Mouse (Mus musculus): Measurements from ENCODE around the gene Alkbh7. TPM values are rescaled to one million over a fixed set of nuclear protein-coding genes. Genes with fewer than 3 reads are reported as not detected.

Alkbh7 gene
- 41.7 and 43.7 TPM in 2 replicates for polyA plus RNA-seq (2015; fragmentation: Nextera tagmentation; extraction: Ambion mirVana)

GRCm38 (mm10) chr17:56997029-56997667 is at the start of gene Alkbh7:
Gene Alkbh7, plus strand, starts transcription at chr17:56997339.
- 0% methylated on average over 38 of the region's 38 CpGs for WGBS
- peak within 1 kb of the TSS; percentile 47; the same call in 1 of the 2 replicates for H3K27ac ChIP-seq (ENCODE audit: low read length)
- peak within 1 kb of the TSS; percentile 76 for H3K4me2 ChIP-seq (ENCODE audit: low read depth, low read length)
- no peaks in the 10 kb centered on the region for H3K9me3 ChIP-seq (ENCODE audit: control insufficient read depth, low read length)
- ATAC-seq: peak; percentile 100
- H3K36me3 ChIP-seq (ENCODE audit: control insufficient read depth, insufficient read depth, low read length): peaks cover 26% of the 10 kb centered on the region
- 0 out of 2 replicates have a peak, but pooled peaks cover 5% of the 10 kb centered on the region for H3K4me1 ChIP-seq (ENCODE audit: control insufficient read depth, insufficient read depth, low read length)
- H3K4me3 ChIP-seq (ENCODE audit: low read length): peak within 1 kb of the TSS; percentile 70
- H3K9ac ChIP-seq (ENCODE audit: low read depth, low read length): peak within 1 kb of the TSS; percentile 75
- H3K27me3 ChIP-seq (replicated peaks; ENCODE audit: control insufficient read depth, insufficient read depth, low read length): no peaks in the 10 kb centered on the region

- ATAC-seq: no peak
- Histone ChIP-seq H3K27ac (ENCODE audit: low read length) (no peak overlapping the region), H3K36me3 (ENCODE audit: control insufficient read depth, insufficient read depth, low read length) (no peaks in the 10 kb centered on the region), H3K4me3 (ENCODE audit: low read length) (no peak overlapping the region), H3K4me2 (ENCODE audit: low read depth, low read length) (no peak overlapping the region), H3K9ac (ENCODE audit: low read depth, low read length) (no peak overlapping the region), H3K9me3 (ENCODE audit: control insufficient read depth, low read length) (0 out of 2 replicates have a peak, but pooled peaks cover 4% of the 10 kb centered on the region), H3K27me3 (replicated peaks; ENCODE audit: control insufficient read depth, insufficient read depth, low read length) (no peaks in the 10 kb centered on the region), H3K4me1 (ENCODE audit: control insufficient read depth, insufficient read depth, low read length) (no peaks in the 10 kb centered on the region)
- WGBS: 21% methylated on average over 3 of the region's 3 CpGs
These were observed 46.2 kb upstream of the Alkbh7 start for GRCm38 (mm10) chr17:56950915-56951314.

DNA sequence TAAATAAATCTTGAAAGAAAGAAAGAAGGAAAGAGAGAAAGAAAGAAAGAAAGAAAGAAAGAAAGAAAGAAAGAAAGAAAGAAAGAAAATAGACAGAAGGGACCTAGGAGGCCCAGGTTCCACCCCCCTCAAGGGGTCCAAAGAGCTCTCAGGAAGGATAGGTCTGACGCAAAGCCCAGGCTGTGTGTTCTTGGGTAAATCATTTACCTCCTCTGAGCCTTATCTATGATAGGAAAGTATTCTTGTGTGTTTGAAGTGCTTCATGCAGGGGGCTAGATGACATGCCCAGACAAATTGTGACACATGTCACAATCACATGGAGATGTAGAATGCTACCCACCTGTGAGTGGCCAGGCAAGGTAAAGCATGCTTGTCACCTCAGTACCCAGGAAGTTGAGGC is 44.5 kb upstream of the Alkbh7 start:
- no peak overlapping the region for H3K9ac ChIP-seq (ENCODE audit: low read depth, low read length)
- H3K9me3 ChIP-seq (ENCODE audit: control insufficient read depth, low read length): no peaks in the 10 kb centered on the region
- H3K36me3 ChIP-seq (ENCODE audit: control insufficient read depth, insufficient read depth, low read length): no peaks in the 10 kb centered on the region
- no peak overlapping the region for H3K27ac ChIP-seq (ENCODE audit: low read length)
- ATAC-seq: peak; percentile 88
- 46% methylated on average over 1 of the region's 1 CpGs for WGBS
- H3K27me3 ChIP-seq (replicated peaks; ENCODE audit: control insufficient read depth, insufficient read depth, low read length): no peaks in the 10 kb centered on the region
- H3K4me1 ChIP-seq (ENCODE audit: control insufficient read depth, insufficient read depth, low read length): no peaks in the 10 kb centered on the region
- no peak overlapping the region for H3K4me3 ChIP-seq (ENCODE audit: low read length)
- no peak overlapping the region for H3K4me2 ChIP-seq (ENCODE audit: low read depth, low read length)

GRCm38 (mm10) chr17:56954871-56955270 is 42.3 kb upstream of the Alkbh7 start:
- Histone ChIP-seq H3K36me3 (ENCODE audit: control insufficient read depth, insufficient read depth, low read length) (no peaks in the 10 kb centered on the region), H3K27ac (ENCODE audit: low read length) (no peak overlapping the region), H3K9me3 (ENCODE audit: control insufficient read depth, low read length) (no peaks in the 10 kb centered on the region), H3K4me2 (ENCODE audit: low read depth, low read length) (no peak overlapping the region), H3K27me3 (replicated peaks; ENCODE audit: control insufficient read depth, insufficient read depth, low read length) (no peaks in the 10 kb centered on the region), H3K4me1 (ENCODE audit: control insufficient read depth, insufficient read depth, low read length) (no peaks in the 10 kb centered on the region; the same call in 1 of the 2 replicates), H3K9ac (ENCODE audit: low read depth, low read length) (no peak overlapping the region), H3K4me3 (ENCODE audit: low read length) (no peak overlapping the region)
- no peak for ATAC-seq
- WGBS: 78% methylated on average over 7 of the region's 7 CpGs

GRCm38 (mm10) chr17:56957763-56958429 is 39.2 kb upstream of the Alkbh7 start:
- Histone ChIP-seq H3K9me3 (ENCODE audit: control insufficient read depth, low read length) (no peaks in the 10 kb centered on the region), H3K36me3 (ENCODE audit: control insufficient read depth, insufficient read depth, low read length) (no peaks in the 10 kb centered on the region), H3K4me1 (ENCODE audit: control insufficient read depth, insufficient read depth, low read length) (no peaks in the 10 kb centered on the region; the same call in 1 of the 2 replicates), H3K9ac (ENCODE audit: low read depth, low read length) (no peak overlapping the region; the same call in 1 of the 2 replicates), H3K27me3 (replicated peaks; ENCODE audit: control insufficient read depth, insufficient read depth, low read length) (no peaks in the 10 kb centered on the region), H3K4me3 (ENCODE audit: low read length) (no peak overlapping the region), H3K27ac (ENCODE audit: low read length) (no peak overlapping the region), H3K4me2 (ENCODE audit: low read depth, low read length) (no peak overlapping the region)
- 26% methylated on average over 11 of the region's 11 CpGs for WGBS
- ATAC-seq: peak; percentile 86

GRCm38 (mm10) chr17:56958667-56959066 is 38.5 kb upstream of the Alkbh7 start:
- 77% methylated on average over 4 of the region's 4 CpGs for WGBS
- Histone ChIP-seq H3K36me3 (ENCODE audit: control insufficient read depth, insufficient read depth, low read length) (no peaks in the 10 kb centered on the region), H3K9ac (ENCODE audit: low read depth, low read length) (no peak overlapping the region), H3K27me3 (replicated peaks; ENCODE audit: control insufficient read depth, insufficient read depth, low read length) (no peaks in the 10 kb centered on the region), H3K4me1 (ENCODE audit: control insufficient read depth, insufficient read depth, low read length) (no peaks in the 10 kb centered on the region; the same call in 1 of the 2 replicates), H3K27ac (ENCODE audit: low read length) (no peak overlapping the region), H3K4me3 (ENCODE audit: low read length) (no peak overlapping the region), H3K9me3 (ENCODE audit: control insufficient read depth, low read length) (no peaks in the 10 kb centered on the region), H3K4me2 (ENCODE audit: low read depth, low read length) (no peak overlapping the region)
- ATAC-seq: no peak

- Histone ChIP-seq H3K4me3 (ENCODE audit: low read length) (no peak overlapping the region), H3K9me3 (ENCODE audit: control insufficient read depth, low read length) (no peaks in the 10 kb centered on the region), H3K36me3 (ENCODE audit: control insufficient read depth, insufficient read depth, low read length) (no peaks in the 10 kb centered on the region), H3K27me3 (replicated peaks; ENCODE audit: control insufficient read depth, insufficient read depth, low read length) (no peaks in the 10 kb centered on the region), H3K9ac (ENCODE audit: low read depth, low read length) (no peak overlapping the region), H3K4me1 (ENCODE audit: control insufficient read depth, insufficient read depth, low read length) (no peaks in the 10 kb centered on the region; the same call in 1 of the 2 replicates), H3K4me2 (ENCODE audit: low read depth, low read length) (no peak overlapping the region), H3K27ac (ENCODE audit: low read length) (no peak overlapping the region)
- WGBS: 90% methylated on average over 4 of the region's 4 CpGs
- ATAC-seq: no peak
These were observed 35.3 kb upstream of the Alkbh7 start for GRCm38 (mm10) chr17:56961880-56962279.

GRCm38 (mm10) chr17:56962642-56963405 is 34.3 kb upstream of the Alkbh7 start:
- Histone ChIP-seq H3K36me3 (ENCODE audit: control insufficient read depth, insufficient read depth, low read length) (no peaks in the 10 kb centered on the region), H3K9me3 (ENCODE audit: control insufficient read depth, low read length) (no peaks in the 10 kb centered on the region), H3K4me2 (ENCODE audit: low read depth, low read length) (no peak overlapping the region), H3K9ac (ENCODE audit: low read depth, low read length) (no peak overlapping the region), H3K27me3 (replicated peaks; ENCODE audit: control insufficient read depth, insufficient read depth, low read length) (no peaks in the 10 kb centered on the region), H3K4me1 (ENCODE audit: control insufficient read depth, insufficient read depth, low read length) (no peaks in the 10 kb centered on the region; the same call in 1 of the 2 replicates), H3K27ac (ENCODE audit: low read length) (no peak overlapping the region), H3K4me3 (ENCODE audit: low read length) (no peak overlapping the region)
- 0 out of 2 replicates have a peak, but pooled peaks have one; percentile 14 for ATAC-seq
- 78% methylated on average over 5 of the region's 5 CpGs for WGBS

GRCm38 (mm10) chr17:56963646-56964045 is 33.5 kb upstream of the Alkbh7 start:
- H3K4me2 ChIP-seq (ENCODE audit: low read depth, low read length): no peak overlapping the region
- no peaks in the 10 kb centered on the region for H3K9me3 ChIP-seq (ENCODE audit: control insufficient read depth, low read length)
- H3K36me3 ChIP-seq (ENCODE audit: control insufficient read depth, insufficient read depth, low read length): no peaks in the 10 kb centered on the region
- H3K27ac ChIP-seq (ENCODE audit: low read length): no peak overlapping the region
- no peak overlapping the region for H3K4me3 ChIP-seq (ENCODE audit: low read length)
- WGBS: 78% methylated on average over 6 of the region's 6 CpGs
- ATAC-seq: no peak; the same call in 1 of the 2 replicates
- no peaks in the 10 kb centered on the region for H3K27me3 ChIP-seq (replicated peaks; ENCODE audit: control insufficient read depth, insufficient read depth, low read length)
- no peak overlapping the region for H3K9ac ChIP-seq (ENCODE audit: low read depth, low read length)
- H3K4me1 ChIP-seq (ENCODE audit: control insufficient read depth, insufficient read depth, low read length): no peaks in the 10 kb centered on the region

Data from intestine, embryonic 16.5 days (tissue).